Mouse (Mus musculus) C2C12 (cell line): ENCODE data around the gene Mcrs1. TPM values are rescaled to one million over a fixed set of nuclear protein-coding genes. Genes with fewer than 3 reads are reported as not detected.

Source experiments
- H3K27me3 ChIP-seq: one replicate; pipeline ENCODE4 v1.6.1; 2011; ENCODE audit not compliant: control insufficient read depth, insufficient read depth, insufficient read length
- H3K36me3 ChIP-seq: one replicate; pipeline ENCODE4 v1.6.1; 2011; ENCODE audit not compliant: control insufficient read depth, insufficient read depth
- H3K4me3 ChIP-seq: one replicate; pipeline ENCODE4 v1.5.1; 2011; ENCODE audit warnings: mild to moderate bottlenecking, control low read depth; ENCODE audit not compliant: poor library complexity, insufficient read depth, severe bottlenecking
- H3K79me2 ChIP-seq: one replicate; pipeline ENCODE4 v1.6.1; 2011; ENCODE audit not compliant: control insufficient read depth, insufficient read depth
- H3K79me3 ChIP-seq: one replicate; pipeline ENCODE4 v1.6.1; 2011; ENCODE audit warnings: low read depth, control low read depth
- H3ac ChIP-seq: one replicate; pipeline ENCODE3; 2011; ENCODE audit warnings: low read depth; ENCODE audit not compliant: control insufficient read depth, insufficient read length
- CEBPB ChIP-seq: IDR thresholded peaks from one replicate; pipeline ENCODE4 v1.6.1; 2011; ENCODE audit warnings: low read depth, mild to moderate bottlenecking, control low read depth, moderate library complexity
- CTCF ChIP-seq: IDR thresholded peaks from one replicate; pipeline ENCODE4 v1.5.1; 2011; ENCODE audit not compliant: control insufficient read depth, insufficient read depth, insufficient read length
- FOSL1 ChIP-seq: IDR thresholded peaks from one replicate; pipeline ENCODE4 v1.8.0; 2011; ENCODE audit warnings: mild to moderate bottlenecking, low read length; ENCODE audit not compliant: poor library complexity, insufficient read depth, severe bottlenecking
- MAX ChIP-seq: IDR thresholded peaks from one replicate; pipeline ENCODE4 v1.6.1; 2011; ENCODE audit warnings: mild to moderate bottlenecking, control low read depth
- MYOD1 ChIP-seq: IDR thresholded peaks from one replicate; pipeline ENCODE4 v1.6.1; 2011; ENCODE audit warnings: low read depth; ENCODE audit not compliant: control insufficient read depth, insufficient read length
- MYOG ChIP-seq: IDR thresholded peaks from one replicate; pipeline ENCODE4 v1.6.1; 2011; ENCODE audit not compliant: control insufficient read depth, insufficient read length; ENCODE audit errors: extremely low read depth
- USF1 ChIP-seq: IDR thresholded peaks from one replicate; pipeline ENCODE4 v1.6.1; 2011; ENCODE audit warnings: low read depth, mild to moderate bottlenecking, control low read depth, moderate library complexity
- long read RNA-seq, 2 experiments: library from polyadenylated mRNA; unstranded; transcript quantifications; one replicate each; pipeline ENCODE4 v2.0.0; 2019 to 2020
- polyA plus RNA-seq: library from polyadenylated mRNA; unstranded; fragments of >200 nt; fragmentation: generic; extraction: Trizol; gene quantifications from one replicate; pipeline ENCODE4 v1.2.1, GENCODE M21; 2012; ENCODE audit warnings: missing spikeins

Mcrs1 gene
- polyA plus RNA-seq, result 118 TPM
- long read RNA-seq, experiment 1, transcript Mcrs1-201 (15 exons, 1,916 nt), result major isoform, 53 of 97 reads
- long read RNA-seq, experiment 1, transcript Mcrs1-202 (14 exons, 1,771 nt), result minor isoform, 7 of 97 reads
- long read RNA-seq, experiment 1, partial matches to known transcripts, result 14 of 97 reads
- long read RNA-seq, experiment 1, other reads (novel, unspliced or antisense), result 22 of 97 reads
- long read RNA-seq, experiment 2, transcript Mcrs1-202 (14 exons, 1,771 nt), result minor isoform, 140 of 948 reads
- long read RNA-seq, experiment 2, transcript Mcrs1-201 (15 exons, 1,916 nt), result major isoform, 697 of 948 reads
- long read RNA-seq, experiment 2, partial matches to known transcripts, result 16 of 948 reads
- long read RNA-seq, experiment 2, other reads (novel, unspliced or antisense), result 95 of 948 reads

DNA sequence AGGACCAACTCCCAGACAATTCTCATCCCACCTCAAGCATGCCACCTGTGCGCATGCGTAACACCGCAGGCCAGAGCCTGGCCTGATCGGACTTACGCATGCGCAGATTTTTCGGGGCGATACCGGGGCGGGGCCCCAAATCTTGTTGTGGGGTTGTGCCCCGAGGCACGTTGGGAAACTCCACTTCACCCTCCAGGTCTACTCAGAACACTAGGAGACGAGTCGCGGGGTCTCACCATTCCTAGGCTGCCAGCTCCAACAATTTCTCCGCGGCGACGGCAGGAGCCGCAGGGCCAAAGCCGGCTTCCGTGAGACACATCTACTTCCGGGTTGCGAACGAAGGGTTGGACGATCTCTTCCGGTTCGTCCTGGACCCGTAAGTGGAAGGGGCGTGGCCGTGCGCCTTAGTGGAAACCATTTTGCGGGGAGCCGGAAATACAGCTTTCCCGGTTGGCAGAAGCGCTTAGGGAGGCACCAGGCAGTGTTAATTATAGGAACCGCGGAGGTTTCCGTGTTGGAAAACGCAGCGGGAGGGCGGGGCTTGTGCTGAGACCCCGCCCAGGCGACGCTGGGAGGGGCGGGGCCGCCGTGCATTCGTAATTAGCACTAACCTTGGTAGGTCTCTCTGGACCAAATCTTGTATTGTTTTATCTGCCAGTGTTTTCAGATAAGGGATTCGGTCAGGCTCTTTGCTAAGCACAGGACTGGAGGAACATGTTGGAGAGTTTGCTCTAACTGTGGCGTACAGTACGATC, at the start of gene Mcrs1:
Mcrs1 (minus strand) TSS at position 336 of the 755 bp plus-strand sequence.
- Histone ChIP-seq H3K27me3 (no peaks in the 10 kb centered on the region), H3ac (peak within 1 kb of the TSS; percentile 67), H3K79me3 (peaks cover 3% of the 10 kb centered on the region), H3K4me3 (peak within 1 kb of the TSS; percentile 66), H3K79me2 (peaks cover 25% of the 10 kb centered on the region), H3K36me3 (peaks cover 27% of the 10 kb centered on the region)
- peak; percentile 78 for TF ChIP-seq MAX
- no peak for TF ChIP-seq USF1

- Histone ChIP-seq H3K36me3 (no peaks in the 10 kb centered on the region), H3K4me3 (no peak overlapping the region), H3K79me2 (no peaks in the 10 kb centered on the region), H3K79me3 (no peaks in the 10 kb centered on the region), H3ac (no peak overlapping the region), H3K27me3 (no peaks in the 10 kb centered on the region)
- TF ChIP-seq MYOG (no peak), FOSL1 (no peak), CEBPB (no peak)
These were observed 44.5 kb upstream of the Mcrs1 start for GRCm38 (mm10) chr15:99296213-99296612.

- Histone ChIP-seq H3ac (peak within 1 kb of the TSS; percentile 58), H3K27me3 (no peaks in the 10 kb centered on the region), H3K79me2 (no peaks in the 10 kb centered on the region), H3K36me3 (no peaks in the 10 kb centered on the region), H3K4me3 (peak within 1 kb of the TSS; percentile 37), H3K79me3 (no peaks in the 10 kb centered on the region)
- TF ChIP-seq MYOD1, result no peak
- TF ChIP-seq CEBPB, result no peak
- TF ChIP-seq USF1, result no peak
- TF ChIP-seq FOSL1, result no peak
- no peak for TF ChIP-seq CTCF
- no peak for TF ChIP-seq MAX
- no peak for TF ChIP-seq MYOG
These were observed 43.8 kb upstream of the Mcrs1 start, which contains the start of gene Fam186b for GRCm38 (mm10) chr15:99295484-99295981. TSS of gene Fam186b (minus strand) at chr15:99295888.

DNA sequence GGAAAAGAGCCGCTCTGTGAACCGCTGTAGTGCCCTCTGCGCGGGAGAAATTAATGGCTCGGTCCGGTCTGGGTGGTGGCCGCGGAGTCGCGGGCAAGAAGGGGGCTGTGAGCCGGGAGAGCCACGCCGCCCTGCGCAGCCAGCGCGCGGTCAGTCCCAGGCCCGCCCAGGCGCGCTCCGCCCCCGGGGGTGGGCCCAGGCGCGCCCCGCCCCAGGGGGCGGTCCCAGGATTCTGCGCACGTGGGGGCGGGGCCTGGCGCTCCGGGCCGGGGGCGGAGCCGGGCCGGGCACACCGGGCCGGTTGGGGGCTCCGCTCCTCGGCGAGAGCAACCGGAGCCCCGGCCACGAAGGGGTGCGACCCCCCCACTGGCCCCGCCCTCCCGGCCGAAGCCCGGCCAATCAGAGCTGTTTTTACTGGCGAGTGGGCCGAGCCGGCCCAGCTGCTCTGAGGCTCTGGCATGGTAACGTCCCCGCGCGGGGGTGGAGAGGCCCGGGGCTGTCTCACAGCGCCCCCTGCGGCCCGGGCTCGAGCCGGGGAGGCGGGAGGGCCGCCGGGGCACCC, 43.1 kb upstream of the Mcrs1 start, which contains the start of gene Prpf40b:
Prpf40b (plus strand) TSS at position 275 of the 562 bp plus-strand sequence.
- Histone ChIP-seq H3K27me3 (no peaks in the 10 kb centered on the region), H3K79me3 (no peaks in the 10 kb centered on the region), H3K79me2 (no peaks in the 10 kb centered on the region), H3ac (peak within 1 kb of the TSS; percentile 58), H3K4me3 (peak within 1 kb of the TSS; percentile 37), H3K36me3 (no peaks in the 10 kb centered on the region)
- TF ChIP-seq FOSL1, result no peak
- no peak for TF ChIP-seq MYOG
- peak; percentile 73 for TF ChIP-seq CTCF
- no peak for TF ChIP-seq CEBPB
- no peak for TF ChIP-seq USF1
- TF ChIP-seq MAX, result no peak
- TF ChIP-seq MYOD1, result no peak

- TF ChIP-seq MAX, result no peak
- no peak for TF ChIP-seq MYOD1
- TF ChIP-seq FOSL1, result no peak
- TF ChIP-seq CEBPB, result no peak
- TF ChIP-seq CTCF, result no peak
- no peak for TF ChIP-seq USF1
- Histone ChIP-seq H3K36me3 (no peaks in the 10 kb centered on the region), H3K79me3 (no peaks in the 10 kb centered on the region), H3ac (peak overlapping the region; percentile 46), H3K27me3 (no peaks in the 10 kb centered on the region), H3K79me2 (no peaks in the 10 kb centered on the region), H3K4me3 (peak overlapping the region; percentile 37)
These were observed 42.5 kb upstream of the Mcrs1 start for GRCm38 (mm10) chr15:99294287-99294686.

GRCm38 (mm10) chr15:99290586-99290985, 38.8 kb upstream of the Mcrs1 start:
- Histone ChIP-seq H3K79me3 (no peaks in the 10 kb centered on the region), H3K79me2 (no peaks in the 10 kb centered on the region), H3K4me3 (no peak overlapping the region), H3ac (no peak overlapping the region), H3K36me3 (no peaks in the 10 kb centered on the region), H3K27me3 (no peaks in the 10 kb centered on the region)
- no peak for TF ChIP-seq MYOG
- TF ChIP-seq MYOD1, result peak; percentile 96
